Mouse (Mus musculus) C2C12 (cell line): Measurements from ENCODE around the gene Sf3b1. TPM values are rescaled to one million over a fixed set of nuclear protein-coding genes. Genes with fewer than 3 reads are reported as not detected.

Source experiments
- H3K27me3 ChIP-seq: one replicate; pipeline ENCODE4 v1.6.1; 2011; ENCODE audit not compliant: control insufficient read depth, insufficient read depth, insufficient read length
- H3K36me3 ChIP-seq: one replicate; pipeline ENCODE4 v1.6.1; 2011; ENCODE audit not compliant: control insufficient read depth, insufficient read depth
- H3K4me3 ChIP-seq: one replicate; pipeline ENCODE4 v1.5.1; 2011; ENCODE audit warnings: mild to moderate bottlenecking, control low read depth; ENCODE audit not compliant: poor library complexity, insufficient read depth, severe bottlenecking
- H3K79me2 ChIP-seq: one replicate; pipeline ENCODE4 v1.6.1; 2011; ENCODE audit not compliant: control insufficient read depth, insufficient read depth
- H3K79me3 ChIP-seq: one replicate; pipeline ENCODE4 v1.6.1; 2011; ENCODE audit warnings: low read depth, control low read depth
- H3ac ChIP-seq: one replicate; pipeline ENCODE3; 2011; ENCODE audit warnings: low read depth; ENCODE audit not compliant: control insufficient read depth, insufficient read length
- CEBPB ChIP-seq: IDR thresholded peaks from one replicate; pipeline ENCODE4 v1.6.1; 2011; ENCODE audit warnings: low read depth, mild to moderate bottlenecking, control low read depth, moderate library complexity
- CTCF ChIP-seq: IDR thresholded peaks from one replicate; pipeline ENCODE4 v1.5.1; 2011; ENCODE audit not compliant: control insufficient read depth, insufficient read depth, insufficient read length
- FOSL1 ChIP-seq: IDR thresholded peaks from one replicate; pipeline ENCODE4 v1.8.0; 2011; ENCODE audit warnings: mild to moderate bottlenecking, low read length; ENCODE audit not compliant: poor library complexity, insufficient read depth, severe bottlenecking
- MAX ChIP-seq: IDR thresholded peaks from one replicate; pipeline ENCODE4 v1.6.1; 2011; ENCODE audit warnings: mild to moderate bottlenecking, control low read depth
- MYOD1 ChIP-seq: IDR thresholded peaks from one replicate; pipeline ENCODE4 v1.6.1; 2011; ENCODE audit warnings: low read depth; ENCODE audit not compliant: control insufficient read depth, insufficient read length
- MYOG ChIP-seq: IDR thresholded peaks from one replicate; pipeline ENCODE4 v1.6.1; 2011; ENCODE audit not compliant: control insufficient read depth, insufficient read length; ENCODE audit errors: extremely low read depth
- USF1 ChIP-seq: IDR thresholded peaks from one replicate; pipeline ENCODE4 v1.6.1; 2011; ENCODE audit warnings: low read depth, mild to moderate bottlenecking, control low read depth, moderate library complexity
- polyA plus RNA-seq: library from polyadenylated mRNA; unstranded; fragments of >200 nt; fragmentation: generic; extraction: Trizol; gene quantifications from one replicate; pipeline ENCODE4 v1.2.1, GENCODE M21; 2012; ENCODE audit warnings: missing spikeins

The Sf3b1 gene
- polyA plus RNA-seq, 1 experiment = 33.5 TPM

GRCm38 (mm10) chr1:55031026-55031779 is 3.9 kb upstream of the Sf3b1 start:
- Histone ChIP-seq H3ac (no peak overlapping the region), H3K79me3 (peaks cover 10% of the 10 kb centered on the region), H3K4me3 (no peak overlapping the region), H3K79me2 (peaks cover 15% of the 10 kb centered on the region), H3K36me3 (no peaks in the 10 kb centered on the region), H3K27me3 (no peaks in the 10 kb centered on the region)
- TF ChIP-seq MYOD1 = no peak
- no peak for TF ChIP-seq MYOG
- no peak for TF ChIP-seq CTCF
- no peak for TF ChIP-seq FOSL1
- TF ChIP-seq CEBPB = no peak
- no peak for TF ChIP-seq USF1

- Histone ChIP-seq H3K36me3 (no peaks in the 10 kb centered on the region), H3K4me3 (no peak overlapping the region), H3ac (no peak overlapping the region), H3K27me3 (no peaks in the 10 kb centered on the region), H3K79me2 (peaks cover 32% of the 10 kb centered on the region), H3K79me3 (peaks cover 27% of the 10 kb centered on the region)
- TF ChIP-seq CTCF (no peak), MYOG (no peak), USF1 (no peak), MYOD1 (no peak), FOSL1 (no peak), MAX (no peak), CEBPB (no peak)
These were observed 2.2 kb upstream of the Sf3b1 start for GRCm38 (mm10) chr1:55029446-55029845.

DNA sequence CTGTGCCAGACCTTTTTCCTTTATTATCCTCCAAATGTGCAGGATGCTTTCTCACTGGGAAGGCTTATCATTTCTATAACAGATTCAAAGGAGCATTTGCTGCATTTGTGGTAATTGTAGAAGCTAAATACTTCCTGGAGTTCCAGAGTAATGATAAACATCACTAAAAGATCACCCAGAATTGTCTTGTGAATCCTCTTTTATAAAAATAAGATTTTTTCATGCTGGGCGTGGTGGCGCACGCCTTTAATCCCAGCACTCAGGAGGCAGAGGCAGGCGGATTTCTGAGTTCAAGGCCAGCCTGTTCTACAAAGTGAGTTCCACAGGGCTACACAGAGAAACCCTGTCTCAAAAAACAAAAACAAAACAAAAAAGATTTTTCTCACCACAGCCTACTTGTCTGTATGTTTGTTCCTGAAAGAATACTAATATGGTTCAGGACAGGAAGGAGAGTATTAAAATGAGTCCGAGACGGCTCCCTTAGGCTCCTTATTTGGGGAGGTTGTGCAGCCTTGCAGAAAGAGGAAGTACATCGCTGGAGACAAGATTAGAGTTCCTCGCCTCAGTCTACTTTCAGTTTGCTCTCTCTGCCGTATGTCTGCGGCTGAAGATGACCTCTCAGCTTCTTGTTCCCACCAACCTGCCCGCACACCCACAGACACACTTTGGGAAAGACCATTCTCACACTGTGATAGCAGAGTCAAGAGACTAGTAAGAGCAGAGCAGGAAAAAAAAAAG is 1.4 kb upstream of the Sf3b1 start:
- H3K79me3 ChIP-seq = peaks cover 35% of the 10 kb centered on the region
- peaks cover 40% of the 10 kb centered on the region for H3K79me2 ChIP-seq
- no peaks in the 10 kb centered on the region for H3K27me3 ChIP-seq
- H3K36me3 ChIP-seq = no peaks in the 10 kb centered on the region
- H3K4me3 ChIP-seq = no peak overlapping the region
- TF ChIP-seq CEBPB (no peak), MYOD1 (no peak), CTCF (no peak), FOSL1 (no peak)
- no peak overlapping the region for H3ac ChIP-seq

GRCm38 (mm10) chr1:55027966-55028365 is 685 bp upstream of the Sf3b1 start:
- TF ChIP-seq USF1 (no peak), CTCF (no peak), MYOD1 (no peak), FOSL1 (no peak), MAX (no peak)
- Histone ChIP-seq H3K4me3 (no peak overlapping the region), H3K79me2 (peaks cover 47% of the 10 kb centered on the region), H3K27me3 (no peaks in the 10 kb centered on the region), H3K36me3 (peaks cover under 1% of the 10 kb centered on the region), H3ac (no peak overlapping the region), H3K79me3 (peaks cover 42% of the 10 kb centered on the region)

DNA sequence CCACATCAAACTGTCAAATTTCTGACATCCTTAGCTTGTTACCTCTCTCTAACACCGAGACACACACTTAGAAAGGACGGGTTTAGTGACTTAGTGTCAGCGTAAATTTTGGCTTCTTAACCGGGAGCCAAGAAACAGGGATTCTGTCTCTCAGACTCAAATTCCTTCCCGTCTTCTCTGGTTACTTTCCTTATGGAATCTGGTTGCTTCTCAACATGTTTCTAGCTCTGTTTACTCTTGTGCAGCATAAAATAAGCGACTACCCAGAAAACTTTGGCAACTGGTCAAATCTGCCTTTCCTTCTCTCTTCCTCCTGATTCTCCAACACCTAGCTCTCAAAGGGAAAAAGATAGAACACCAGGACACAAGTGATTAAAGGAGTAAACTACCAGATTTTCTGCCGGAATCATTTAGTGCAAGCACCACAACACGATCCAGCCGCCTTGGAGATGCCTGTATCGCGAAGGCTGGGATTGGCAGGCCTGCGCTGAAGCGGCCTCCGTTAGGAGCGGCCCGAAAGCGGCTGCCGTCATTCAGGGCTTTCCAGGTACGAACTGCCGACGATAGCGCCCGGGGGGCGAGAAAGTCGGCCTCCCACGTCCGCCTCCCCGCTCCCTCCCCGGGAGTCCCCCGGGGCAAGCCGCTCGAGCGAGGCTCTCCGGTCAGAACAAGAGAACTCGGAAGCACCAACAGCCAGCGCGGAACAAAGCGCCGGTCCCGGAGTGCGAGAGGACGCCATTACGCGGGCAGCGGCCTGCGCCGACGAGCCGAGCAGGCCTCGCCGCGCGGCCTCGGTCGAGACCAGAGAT is 633 bp downstream of the Sf3b1 start:
- Histone ChIP-seq H3ac (peak overlapping the region; percentile 95), H3K36me3 (peaks cover 5% of the 10 kb centered on the region), H3K79me2 (peaks cover 60% of the 10 kb centered on the region), H3K79me3 (peaks cover 55% of the 10 kb centered on the region), H3K27me3 (no peaks in the 10 kb centered on the region), H3K4me3 (peak overlapping the region; percentile 91)
- TF ChIP-seq MAX (no peak), MYOD1 (no peak), USF1 (no peak), FOSL1 (no peak), CTCF (no peak), CEBPB (no peak), MYOG (no peak)
